Mouse (Mus musculus): ENCODE measurements around the gene Slc25a31.

- TF ChIP-seq CTCF (IDR thresholded peaks at IDR 0.05; ENCODE audit: extremely low read depth, insufficient read depth, low read length), result no peak
- no peak for TF ChIP-seq POLR2A (IDR thresholded peaks at IDR 0.05; ENCODE audit: extremely low read depth, insufficient read depth, low read length)
These were observed 52.1 kb downstream of the Slc25a31 start for GRCm38 (mm10) chr3:40760746-40761145.

Data from cortical plate, adult 2 months (tissue).